Mouse (Mus musculus) induced T-regulatory cell, adult 2 months (primary cell): ENCODE data around the gene Klf7.

Source experiments
- DNase-seq: peaks from one replicate; pipeline ENCODE4 v3.0.0-alpha.2; 2012; ENCODE audit warnings: low read depth

The Klf7 gene

GRCm38 (mm10) chr1:64104665-64105064 is 17.4 kb downstream of the Klf7 start:
- peak; percentile 60 for DNase-seq

GRCm38 (mm10) chr1:64101331-64101730 is 20.8 kb downstream of the Klf7 start:
- DNase-seq: peak; percentile 39

DNA sequence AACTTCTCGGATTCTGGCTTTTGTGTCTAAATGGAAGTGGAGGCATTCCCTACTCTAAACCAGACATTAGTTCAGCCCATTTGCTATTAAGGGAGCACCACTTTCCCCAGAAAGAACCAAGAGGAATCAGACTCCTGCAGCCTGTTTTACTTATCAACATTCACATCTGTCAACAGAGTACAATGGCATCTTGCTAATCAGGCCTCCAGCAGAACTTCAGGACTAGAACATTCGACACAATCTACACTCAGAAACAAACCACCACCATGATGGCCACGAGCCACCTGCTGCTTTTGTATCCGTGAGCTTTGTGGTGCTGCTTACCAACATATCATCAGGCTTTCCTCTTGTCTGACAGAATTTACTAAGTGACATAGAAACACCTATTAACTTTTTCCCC is 23.3 kb downstream of the Klf7 start:
- no peak for DNase-seq

GRCm38 (mm10) chr1:64097640-64098287 is 24.3 kb downstream of the Klf7 start:
- DNase-seq: no peak

DNA sequence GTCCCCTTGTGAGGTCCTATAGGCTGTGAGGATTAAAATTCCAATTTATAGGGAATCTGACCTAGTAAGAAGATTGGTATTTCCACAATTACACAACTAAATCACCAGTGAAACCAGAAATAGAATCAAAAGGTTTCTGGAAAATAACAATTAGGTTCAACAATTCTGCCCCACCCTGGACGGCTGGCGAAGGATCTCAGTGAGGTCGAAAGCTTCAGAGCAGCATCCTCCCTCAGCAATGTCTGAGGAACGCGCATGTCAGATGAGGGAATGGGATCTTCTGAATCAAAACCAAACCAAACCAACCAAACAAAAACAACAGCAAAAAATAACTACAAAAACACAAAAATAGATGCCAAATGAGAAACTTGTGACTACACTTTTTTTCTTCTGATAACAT is 29.1 kb downstream of the Klf7 start:
- DNase-seq: no peak

DNA sequence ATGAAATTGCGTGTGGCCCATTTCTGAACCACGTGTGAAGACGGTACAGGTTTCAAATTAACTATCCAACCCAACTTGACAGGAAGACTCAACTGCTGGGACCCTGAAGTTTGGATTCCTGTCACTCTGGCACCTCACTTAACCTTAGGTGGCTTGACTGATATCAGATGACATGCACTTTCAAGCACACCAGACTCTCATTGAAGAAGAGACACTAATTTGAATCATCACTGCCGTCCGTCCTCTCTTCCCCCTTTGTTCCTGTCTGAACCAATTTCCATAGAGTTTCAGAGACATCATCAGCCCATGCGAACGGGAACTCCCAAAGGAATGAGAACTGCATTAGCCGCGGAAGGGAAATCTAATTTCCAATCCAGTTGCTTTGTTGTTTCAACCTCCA is 30.5 kb downstream of the Klf7 start:
- no peak for DNase-seq

- DNase-seq: no peak
Observed at GRCm38 (mm10) chr1:64090566-64090965, 31.5 kb downstream of the Klf7 start.

- DNase-seq: no peak
Observed at GRCm38 (mm10) chr1:64089691-64090090, 32.4 kb downstream of the Klf7 start.

- no peak for DNase-seq
Observed at GRCm38 (mm10) chr1:64088604-64089320, 33.3 kb downstream of the Klf7 start.

DNA sequence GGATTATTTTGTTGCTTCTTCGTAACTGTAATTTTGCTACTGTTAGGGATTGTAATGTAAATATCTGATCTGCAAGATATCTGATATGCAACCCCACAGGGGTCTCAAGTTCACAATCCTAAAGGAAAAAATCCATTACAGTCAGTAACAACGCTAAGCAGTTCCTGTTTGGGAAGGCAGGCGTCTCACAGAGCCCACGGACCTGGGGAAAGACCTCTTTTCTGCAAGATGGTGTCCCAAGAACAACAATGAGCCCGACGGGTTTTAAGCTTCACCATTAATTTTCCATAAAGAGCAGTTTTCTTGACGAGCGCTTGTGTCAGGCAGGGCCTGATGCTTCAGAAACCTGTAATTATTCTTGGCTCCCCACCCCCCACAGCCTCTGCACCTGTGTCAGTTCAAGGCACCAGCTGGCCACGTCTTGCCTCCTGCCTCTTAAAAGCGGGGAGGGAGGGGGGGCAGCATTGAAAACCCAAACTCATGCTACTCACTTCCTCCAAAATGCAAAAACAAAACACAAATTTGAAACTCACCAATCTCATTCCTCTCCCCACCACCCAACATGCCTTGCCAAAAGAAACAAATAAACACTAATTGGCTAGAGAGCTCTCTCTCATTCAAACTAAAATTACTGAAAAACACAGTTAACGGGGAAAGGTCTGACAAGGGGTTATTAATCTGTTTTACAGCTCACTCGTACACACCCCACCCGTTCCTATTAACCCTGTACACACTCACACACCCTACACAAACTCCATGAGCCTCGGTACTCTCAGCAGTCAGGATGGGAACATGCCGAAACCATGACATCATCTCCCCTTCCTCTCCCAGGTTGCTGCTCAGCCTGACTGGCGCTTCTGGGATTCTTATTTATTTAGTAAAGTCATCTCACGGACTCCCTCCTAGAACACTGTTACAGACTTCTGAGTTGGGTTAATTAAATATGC is 34.2 kb downstream of the Klf7 start:
- DNase-seq: peak; percentile 52

DNA sequence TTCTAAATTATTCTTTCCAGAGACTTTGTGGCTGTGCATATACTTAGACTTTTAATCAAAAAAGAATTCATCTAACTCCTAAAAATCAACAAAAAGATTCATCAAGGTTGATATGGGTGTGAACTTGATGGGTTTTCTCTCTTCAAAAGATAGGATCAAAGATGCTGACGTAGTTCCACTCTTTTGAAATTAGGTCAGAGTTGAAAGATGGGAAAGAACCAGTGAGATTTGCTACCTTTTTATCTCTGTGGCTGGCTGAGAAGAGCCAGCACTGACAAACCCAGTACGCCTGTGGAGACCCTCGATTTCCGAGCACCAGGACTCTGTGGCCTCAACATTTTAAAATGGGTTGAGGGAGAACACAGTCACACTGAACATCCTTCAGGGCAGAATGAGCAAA is 36.2 kb downstream of the Klf7 start:
- DNase-seq: peak; percentile 72

- DNase-seq: no peak
Observed at GRCm38 (mm10) chr1:64085361-64085760, 36.7 kb downstream of the Klf7 start.

DNA sequence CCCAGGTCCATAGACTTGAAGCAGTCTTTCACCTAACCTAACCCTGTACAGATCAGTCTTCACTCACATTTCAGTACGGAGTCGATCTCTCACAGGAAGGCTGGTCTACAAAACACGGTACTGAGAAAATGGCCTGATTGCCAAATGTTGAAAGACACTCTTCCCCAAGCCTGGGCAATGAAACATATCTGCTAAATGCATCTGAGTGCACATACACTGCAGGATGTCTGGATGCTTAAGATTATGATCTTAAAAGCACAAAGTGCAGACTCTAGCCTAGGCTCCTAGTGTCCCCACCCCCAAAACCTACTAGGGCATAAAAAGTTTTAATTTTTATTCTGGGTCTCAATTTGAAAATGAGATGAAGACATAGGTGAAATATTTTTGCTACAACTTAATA is 37.4 kb downstream of the Klf7 start:
- DNase-seq: no peak

DNA sequence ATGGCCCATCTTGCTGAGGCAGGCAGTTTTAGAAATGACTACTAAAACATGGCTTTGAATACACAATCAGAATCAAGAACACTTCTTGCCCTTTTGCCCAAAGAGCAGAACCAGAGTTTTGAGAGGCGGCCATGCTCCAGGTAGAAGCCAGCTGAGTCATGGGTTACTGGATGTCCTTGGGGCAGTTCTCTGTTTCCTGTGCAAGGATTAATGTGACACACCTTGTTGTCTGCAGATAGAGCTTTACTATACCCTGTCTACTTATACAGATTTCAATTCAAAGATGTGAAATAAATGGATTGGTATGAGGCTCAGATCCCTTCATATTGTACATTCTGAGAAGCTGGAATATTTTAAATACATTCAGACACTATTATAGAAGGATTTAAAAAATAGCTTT is 40.3 kb downstream of the Klf7 start:
- DNase-seq: peak; percentile 37

DNA sequence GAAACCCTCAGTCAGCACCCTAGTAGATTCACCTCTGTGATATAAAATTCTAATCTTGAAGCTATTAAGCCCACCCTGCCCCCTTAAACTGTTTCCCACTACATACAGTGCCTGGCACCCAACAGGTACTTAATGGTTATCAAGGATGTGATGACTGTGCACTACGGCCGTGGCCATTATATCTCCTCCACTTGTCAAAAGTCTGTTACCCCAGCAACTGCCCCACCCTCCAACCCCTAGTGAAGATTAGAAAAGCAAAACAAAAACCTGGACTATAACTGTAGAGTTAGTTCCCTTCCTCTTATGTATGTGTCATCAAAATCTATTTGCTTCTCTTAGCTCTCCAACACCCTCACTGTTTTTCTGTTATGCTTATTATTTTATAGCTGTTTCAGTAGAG is 40.9 kb downstream of the Klf7 start:
- DNase-seq: peak; percentile 40

DNA sequence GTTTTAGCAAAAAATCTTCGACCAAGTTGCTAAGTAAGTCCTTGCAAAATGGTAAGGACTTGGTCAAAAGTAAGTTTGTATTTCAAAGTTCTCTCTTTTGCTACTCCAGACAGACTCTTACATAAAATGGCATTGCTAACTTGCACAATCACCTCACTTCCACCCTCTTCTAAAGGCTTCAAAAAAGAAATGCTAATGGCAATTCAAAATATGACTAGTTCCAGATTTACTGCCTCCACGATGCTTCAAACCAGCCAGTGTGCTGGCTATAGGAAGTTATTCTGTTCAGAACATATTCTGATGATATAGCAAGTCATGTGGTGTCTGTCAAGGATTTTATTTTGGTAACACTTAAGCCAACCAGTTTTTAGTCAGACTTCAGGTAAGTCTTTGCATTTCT is 41.8 kb downstream of the Klf7 start:
- DNase-seq: no peak

DNA sequence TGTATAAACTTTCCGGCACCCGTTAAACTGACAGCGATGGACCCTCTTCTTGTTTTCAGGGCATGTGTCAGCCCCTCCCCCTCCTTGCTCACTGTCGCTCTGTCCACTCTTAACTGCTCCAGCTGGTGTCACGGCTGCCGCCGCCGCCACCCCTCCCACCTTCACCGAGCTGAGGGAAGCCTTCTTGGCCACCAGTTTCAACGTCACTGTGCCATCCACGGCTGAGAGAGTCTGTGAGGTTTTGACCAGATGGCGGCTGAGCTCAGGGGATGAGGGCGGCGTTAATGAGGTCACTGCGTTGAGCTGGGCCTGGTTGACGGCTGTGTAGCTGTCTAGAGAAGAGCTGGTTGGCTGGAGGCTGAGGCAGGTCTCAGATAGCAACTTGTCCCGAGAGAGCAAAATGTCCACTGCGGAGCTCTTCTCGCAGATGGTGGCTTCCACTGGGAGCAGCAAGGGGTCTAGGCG is 43.3 kb downstream of the Klf7 start:
- no peak for DNase-seq

DNA sequence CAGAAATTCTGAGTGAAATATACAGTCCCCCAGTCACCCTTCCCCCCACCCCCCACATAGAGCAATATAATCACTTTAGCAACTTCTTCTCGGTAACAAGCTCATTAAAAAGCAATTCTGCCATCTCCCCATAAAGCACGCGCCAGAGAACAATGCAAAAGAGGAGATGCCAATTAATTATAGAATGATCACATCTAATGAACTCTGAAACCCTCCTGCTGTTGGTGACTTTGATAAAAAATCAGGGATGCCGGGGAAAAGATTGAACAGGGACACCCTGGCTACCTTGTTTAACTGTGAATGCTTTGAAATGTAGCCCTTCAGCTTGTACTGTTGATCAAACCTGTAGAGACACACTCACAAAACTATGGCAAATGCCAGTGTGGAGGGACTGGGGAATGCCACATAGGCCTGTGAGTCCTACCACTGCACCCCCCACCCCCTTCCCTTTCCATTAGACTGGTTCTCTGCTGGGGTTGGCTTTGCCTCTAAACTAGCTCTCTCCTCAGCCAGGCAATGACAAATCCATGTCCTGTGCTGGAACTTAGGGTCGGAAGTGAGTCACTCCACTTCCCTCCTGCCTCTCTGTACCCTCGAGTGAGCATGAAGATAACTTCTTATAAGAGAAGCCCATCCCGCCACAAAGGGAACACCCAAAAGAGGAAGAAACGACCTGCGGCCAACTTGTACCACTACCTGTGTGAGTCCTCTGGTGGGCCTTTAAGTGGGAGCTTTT is 43.9 kb downstream of the Klf7 start:
- DNase-seq: no peak

DNA sequence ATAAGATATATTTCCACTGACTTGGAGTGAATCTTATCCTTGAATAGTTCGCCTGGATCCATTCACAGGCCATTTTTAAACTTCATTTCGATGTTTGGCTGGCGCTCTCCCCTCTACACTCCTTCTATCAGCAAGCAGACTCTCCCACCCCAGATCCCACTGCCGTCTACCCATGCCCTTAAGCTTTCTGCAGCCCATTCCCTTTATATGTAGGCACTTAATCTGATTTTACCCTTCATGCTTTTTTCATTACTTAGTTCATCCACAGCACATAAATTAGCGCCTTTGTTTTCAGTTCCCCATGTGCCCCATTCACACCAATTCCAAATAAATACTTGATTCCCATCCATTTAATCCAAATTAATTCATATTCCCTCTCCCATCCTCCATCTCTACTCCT is 48.0 kb downstream of the Klf7 start:
- DNase-seq: no peak

DNA sequence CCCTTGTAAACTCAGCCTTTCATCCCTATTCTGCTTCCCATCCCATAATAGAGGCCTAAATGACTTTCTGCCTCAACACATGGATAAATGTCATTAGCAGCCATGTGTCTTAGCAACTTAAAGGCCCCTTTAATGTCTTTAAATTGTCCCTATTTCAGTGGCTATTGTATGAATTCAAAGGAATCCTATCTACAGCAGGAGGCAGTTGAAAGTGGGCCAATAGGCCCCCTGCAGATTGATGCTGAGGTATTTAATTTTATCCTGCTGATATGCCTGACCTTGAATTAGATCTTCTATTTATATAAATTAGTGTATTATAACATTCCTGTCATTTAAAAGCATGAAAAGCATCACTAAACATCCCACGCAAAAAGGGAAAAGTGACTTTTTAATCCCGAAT is 51.1 kb downstream of the Klf7 start:
- no peak for DNase-seq

DNA sequence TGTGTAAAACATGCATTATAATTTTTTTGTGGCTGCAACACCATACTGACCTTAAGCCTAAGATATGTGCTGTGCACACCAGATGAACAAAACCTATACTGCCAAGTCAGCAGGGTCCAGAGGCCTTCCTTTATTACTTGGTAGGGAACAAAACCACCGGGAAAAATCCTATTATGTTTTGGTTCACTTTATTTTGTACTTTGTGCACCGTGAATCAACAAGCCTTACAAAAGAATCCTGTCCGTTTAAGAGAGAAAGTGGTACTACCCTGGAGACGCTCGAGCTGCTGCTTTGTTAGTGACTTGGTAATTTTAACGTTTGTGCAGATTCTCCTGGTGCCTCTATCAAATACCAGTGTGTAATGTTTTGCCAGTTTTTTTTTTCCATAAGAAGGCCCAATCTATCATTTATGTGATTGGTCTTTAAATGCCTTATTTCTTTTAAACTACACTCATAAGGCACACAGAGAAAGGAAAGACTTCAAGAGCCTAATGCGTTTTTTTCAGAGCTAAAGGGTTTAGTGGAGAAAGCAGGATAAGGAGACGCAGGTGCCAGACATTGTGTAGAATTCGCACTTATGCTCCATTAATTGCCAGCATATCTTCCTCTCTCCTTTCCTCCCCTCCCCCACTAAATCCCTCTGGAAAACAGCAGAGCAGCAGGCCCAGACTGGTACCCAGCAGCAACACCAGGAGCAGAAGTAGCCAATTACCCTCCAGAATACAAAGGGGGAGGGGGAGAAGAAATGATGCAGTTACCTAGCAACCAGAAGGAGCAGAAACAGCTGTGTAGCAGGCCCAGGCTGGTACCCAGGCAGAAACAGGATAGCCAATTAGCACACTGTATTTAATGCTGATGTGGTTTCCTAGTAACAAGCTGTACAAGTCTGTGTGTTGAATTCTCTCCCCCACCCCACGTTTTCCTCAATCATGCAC is 55.5 kb downstream of the Klf7 start:
- no peak for DNase-seq
